Mouse (Mus musculus): ENCODE measurements at regions not wholly inside any gene's neighbourhood (a gene's known extent, or its start where the extent isn't known, plus 50 kb on each side); places are given as distances from the start of the nearest gene placed in this dataset.

DNA sequence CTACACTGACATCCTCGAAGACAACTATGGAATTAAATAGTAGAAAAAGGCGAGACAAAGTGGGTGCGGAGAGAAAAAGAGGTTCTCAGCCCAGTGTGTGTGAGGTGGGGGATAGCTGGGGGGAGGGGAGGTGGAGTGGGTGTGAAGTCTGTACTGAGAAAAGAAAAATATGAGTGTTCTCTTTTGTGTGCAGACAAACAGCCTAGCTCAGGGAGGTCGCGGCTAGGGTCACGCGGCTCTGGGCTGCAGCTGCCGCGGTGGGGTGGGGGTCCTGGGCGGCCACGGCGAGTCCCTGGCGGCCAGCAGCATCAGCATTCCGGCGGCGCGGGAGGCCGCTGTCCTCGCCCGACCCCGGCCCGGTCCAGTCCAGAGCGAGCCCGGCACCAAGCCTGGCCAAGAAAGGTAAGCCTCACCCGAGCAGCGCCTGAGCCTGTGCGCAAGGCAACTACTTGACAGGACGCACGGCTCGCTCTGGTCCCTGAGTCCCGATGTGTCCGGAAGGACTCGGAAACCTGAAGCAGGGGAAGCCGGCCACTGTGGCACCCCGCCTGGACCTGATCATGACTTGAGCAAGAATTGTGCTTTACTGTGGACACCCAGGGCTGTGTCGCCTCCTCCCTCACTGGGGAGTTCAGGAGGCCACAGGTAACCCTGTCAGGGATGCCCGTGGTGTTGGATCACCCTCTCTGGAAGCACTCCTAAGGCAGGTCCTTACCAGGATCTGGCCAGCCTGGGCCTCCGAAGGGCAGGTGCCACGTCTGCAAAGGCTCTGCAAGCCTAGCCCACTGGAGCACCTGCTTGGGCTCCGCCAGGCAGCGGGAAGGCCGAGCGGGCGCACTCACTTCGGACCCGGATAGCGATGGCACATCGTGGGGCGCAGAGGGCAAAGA is 91.4 kb upstream of the Dio3 start:
- no peak for DNase-seq

DNA sequence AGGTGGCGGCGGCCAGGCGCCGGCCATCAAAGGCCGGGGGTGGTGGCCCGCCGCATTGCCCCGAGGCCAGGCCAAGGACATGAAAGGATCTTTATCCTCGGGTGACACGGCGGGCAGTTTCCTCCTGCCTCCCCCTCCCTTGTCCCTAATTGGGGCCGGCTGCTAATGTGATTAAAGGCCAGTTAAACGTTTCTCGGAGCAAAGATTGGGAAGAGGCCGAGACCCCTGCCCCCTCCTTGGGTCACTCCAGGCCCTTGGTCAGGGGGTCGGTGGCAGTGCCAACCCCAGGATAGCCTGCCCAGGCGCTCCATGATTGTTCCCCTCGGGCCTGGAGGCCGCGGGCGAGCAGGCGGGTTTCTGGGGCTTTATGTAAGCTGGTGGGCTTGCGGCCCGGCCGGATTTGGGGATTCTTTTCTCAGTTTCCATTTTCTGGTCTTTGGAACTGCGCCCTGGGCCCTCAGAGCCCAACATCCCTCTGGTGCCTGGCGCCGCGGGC is 90.7 kb upstream of the Dio3 start:
- no peak for DNase-seq

- no peak for DNase-seq
Measured at GRCm38 (mm10) chr12:110188641-110189328, 90.1 kb upstream of the Dio3 start.

DNA sequence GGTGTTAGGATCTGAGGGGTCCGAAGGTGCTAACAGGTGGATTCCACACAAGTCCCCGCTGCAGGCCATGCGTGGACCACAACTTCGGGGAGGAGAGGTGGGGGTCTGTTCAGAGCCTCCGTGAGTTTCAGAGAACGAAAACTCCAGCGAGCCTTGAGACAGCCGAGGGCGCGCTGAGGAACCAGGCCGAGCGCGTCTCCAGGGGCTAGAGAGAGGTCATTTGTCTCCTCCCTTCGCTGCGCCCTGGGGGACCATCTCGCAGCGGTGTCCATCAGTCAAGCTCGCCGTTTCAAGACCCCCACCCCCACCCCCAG is 89.6 kb upstream of the Dio3 start:
- no peak for DNase-seq

GRCm38 (mm10) chr12:110192186-110192585 is 86.7 kb upstream of the Dio3 start:
- no peak for DNase-seq

DNA sequence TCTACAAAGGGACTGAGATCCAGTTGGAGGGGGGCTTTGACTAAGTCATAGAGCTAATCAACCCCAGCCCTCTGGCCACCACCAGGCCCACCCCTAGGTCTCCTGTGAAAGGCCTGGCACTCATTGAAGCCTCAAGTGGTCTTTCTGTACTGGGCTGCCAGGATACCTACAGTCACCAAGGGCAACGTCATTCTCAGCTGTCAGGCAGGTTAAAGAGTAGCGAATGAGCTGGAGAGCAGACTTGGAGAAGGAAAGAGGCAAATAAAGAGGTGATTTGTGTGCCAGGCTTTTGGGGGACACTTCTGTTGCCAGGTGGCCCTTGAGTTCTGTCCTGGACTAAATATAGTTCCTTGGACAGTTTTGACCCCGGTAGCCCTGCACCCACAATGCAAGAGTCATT is 81.5 kb upstream of the Dio3 start:
- no peak for DNase-seq

DNA sequence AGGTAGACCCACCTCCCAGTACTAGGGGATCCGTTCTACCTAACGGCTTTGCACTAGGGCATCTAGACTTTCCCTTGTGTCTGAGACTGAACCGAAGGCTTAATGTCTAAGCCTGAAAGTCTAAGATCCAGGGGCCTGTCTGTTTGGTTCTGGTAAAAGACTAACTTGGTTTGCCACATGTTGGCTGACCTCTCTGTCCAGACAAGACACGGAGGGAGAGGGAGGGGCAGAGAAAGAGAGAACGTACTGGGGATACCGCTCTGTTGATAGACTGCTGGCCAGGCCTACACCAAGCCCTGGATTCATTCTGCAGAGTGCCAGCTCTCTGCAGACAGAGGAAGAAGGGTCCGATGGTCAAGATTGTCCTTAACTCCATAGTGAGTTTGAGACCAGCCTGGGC is 78.4 kb upstream of the Dio3 start:
- no peak for DNase-seq

GRCm38 (mm10) chr12:110200887-110201286 is 78.0 kb upstream of the Dio3 start:
- DNase-seq = no peak

DNA sequence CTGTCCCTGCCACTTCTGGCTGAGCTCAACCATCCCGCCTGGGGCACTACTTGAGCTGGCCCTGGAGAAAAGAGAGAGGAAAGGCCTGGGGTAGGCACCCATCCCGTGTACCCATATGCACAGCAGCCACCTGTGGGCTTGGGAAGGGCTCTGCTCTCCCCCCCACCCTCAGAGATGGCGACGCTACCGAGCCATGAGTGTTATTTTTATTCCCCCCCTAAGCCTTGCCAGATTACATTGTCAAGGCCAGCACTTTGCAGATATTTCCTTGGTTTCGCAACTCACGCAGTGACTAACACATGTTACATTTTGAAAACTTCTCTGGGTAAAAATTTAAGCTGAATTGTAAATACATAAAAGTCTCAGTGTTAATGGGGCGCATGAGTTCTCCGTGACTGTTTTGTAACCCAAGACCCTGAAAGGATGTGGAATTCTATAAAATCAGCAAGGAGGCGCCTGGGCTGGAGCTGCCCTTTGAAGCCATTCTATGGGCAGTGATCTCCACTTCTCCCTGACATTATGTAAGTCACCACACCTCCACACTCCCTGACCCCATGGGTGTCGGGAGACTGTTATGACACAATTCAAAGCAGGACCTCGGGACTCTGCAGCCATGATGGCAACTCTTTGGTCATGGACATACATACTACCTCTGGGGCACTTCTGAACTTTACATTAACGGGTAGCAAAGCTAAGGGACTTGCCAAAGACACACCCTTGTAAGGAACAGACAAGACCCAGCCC is 75.4 kb upstream of the Dio3 start:
- DNase-seq = peak; percentile 46 to 58

- DNase-seq = no peak
Measured at GRCm38 (mm10) chr12:110204246-110204989, 74.5 kb upstream of the Dio3 start.

DNA sequence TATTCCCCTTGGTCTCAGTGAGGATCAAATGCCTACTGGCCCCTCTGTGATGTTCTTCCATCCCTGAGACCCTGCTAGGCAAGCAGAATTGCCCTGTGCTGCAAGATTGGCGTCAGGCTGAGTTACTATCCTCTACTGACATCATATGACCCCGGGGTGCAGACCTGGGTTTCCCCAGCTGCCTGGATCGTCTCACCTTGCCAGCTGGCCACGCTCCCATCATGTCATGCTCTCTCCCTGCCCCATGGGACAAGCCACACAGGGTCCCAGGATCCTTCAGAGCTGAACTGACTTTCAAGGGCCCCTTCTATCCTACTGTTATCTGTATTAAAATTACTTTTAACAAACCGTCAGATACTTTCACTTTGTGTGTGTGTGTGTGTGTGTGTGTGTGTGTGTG is 72.6 kb upstream of the Dio3 start:
- DNase-seq = no peak

DNA sequence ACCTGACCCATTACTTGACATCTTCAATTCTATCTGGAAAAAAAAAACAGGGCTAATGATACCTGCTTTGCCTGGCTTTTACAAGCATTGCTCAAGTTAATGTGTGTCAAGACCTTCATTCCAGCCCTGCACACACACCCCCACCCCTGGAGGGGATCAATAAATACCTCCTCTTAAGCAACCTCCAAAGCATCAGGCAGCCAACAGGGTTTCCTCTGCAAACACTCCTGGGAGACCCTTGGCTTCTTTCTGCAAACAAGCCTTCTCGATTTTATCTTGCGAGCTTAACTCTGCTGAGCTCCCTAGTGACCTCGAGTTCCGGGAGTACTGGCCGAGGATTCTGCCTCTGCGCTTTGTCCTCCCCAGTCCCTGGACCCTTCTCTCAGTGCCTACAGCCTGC is 72.1 kb upstream of the Dio3 start:
- peak; percentile 43 to 70 for DNase-seq

- no peak for DNase-seq
Measured at GRCm38 (mm10) chr12:110207246-110207852, 71.5 kb upstream of the Dio3 start.

DNA sequence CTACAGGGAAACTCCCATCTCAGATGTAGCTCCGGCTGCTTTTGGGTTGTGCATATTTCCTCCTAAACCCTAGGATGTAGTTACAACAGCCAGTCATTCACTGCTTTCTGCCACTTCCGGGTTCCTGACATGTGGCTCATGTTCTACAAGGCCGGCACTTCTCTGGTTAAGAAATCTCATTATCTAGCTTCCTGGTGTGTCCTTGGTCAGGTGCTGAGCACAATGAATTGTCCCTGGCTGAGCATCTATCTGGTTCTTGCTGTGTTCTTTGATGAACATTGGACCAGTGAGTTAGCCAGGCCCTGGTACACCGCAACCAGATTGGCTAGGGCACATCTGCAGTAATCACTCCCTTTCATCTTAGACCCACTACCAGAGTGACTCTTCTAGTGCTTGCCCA is 66.2 kb upstream of the Dio3 start:
- DNase-seq = no peak

- no peak for DNase-seq
Measured at GRCm38 (mm10) chr12:110214833-110215232, 64.0 kb upstream of the Dio3 start.

DNA sequence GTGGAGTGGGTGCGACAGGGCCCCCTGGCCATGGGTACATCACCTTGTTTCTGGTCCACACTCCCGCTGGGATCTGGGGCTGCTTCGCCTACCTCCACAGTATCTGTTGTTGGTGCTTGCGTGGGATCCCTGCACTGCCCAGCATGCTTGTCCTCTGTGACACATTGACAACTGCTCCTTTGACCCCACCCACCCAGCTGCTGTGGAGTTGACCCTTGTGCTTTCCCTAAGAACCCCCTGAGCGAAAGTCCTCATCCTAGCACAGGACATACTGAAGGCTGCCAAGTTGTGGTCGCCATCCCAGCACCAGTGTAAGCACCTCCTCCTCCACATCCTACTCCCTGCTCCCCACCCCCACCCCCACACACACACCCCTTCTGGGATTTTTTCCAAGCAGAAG is 63.6 kb upstream of the Dio3 start:
- DNase-seq = no peak

- no peak for DNase-seq
Measured at GRCm38 (mm10) chr12:110219750-110220149, 59.1 kb upstream of the Dio3 start.

GRCm38 (mm10) chr12:110220516-110220915 is 58.4 kb upstream of the Dio3 start:
- DNase-seq = peak in 1 of 2 experiments; percentile 25

GRCm38 (mm10) chr12:110221184-110221583 is 57.7 kb upstream of the Dio3 start:
- DNase-seq = no peak

DNA sequence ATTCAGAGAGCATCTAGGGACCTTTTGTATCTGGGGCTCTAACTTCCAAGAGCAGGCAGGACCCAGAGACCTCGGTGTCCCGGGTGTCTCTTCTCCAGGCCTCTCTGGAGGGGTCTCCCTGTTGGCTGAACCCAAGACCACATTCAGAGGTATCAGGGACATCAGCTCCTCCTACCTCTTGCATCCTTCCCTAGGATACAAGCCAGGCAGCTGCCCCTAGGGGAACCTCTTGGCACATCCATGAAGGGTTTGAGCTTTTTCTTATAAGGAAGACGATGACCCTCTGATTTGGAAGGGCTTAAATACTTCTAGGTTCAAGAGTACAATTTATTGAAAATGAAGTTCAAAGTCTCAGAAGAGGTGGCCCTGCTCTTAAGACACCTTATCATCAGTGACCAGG is 57.2 kb upstream of the Dio3 start:
- DNase-seq = no peak

- peak in 1 of 2 experiments; percentile 35 for DNase-seq
Measured at GRCm38 (mm10) chr12:110224250-110224649, 54.6 kb upstream of the Dio3 start.

- DNase-seq = no peak
Measured at GRCm38 (mm10) chr12:110228011-110228411, 50.9 kb upstream of the Dio3 start.

Measured in heart, adult 18-20 months (tissue).